Mouse (Mus musculus) gastrocnemius, postnatal 36 days (tissue): ENCODE results near the gene Igf2r. TPM values are rescaled to one million over a fixed set of nuclear protein-coding genes. Genes with fewer than 3 reads are reported as not detected.
"Not testable (repeated sequence)": the region's sequence is repeated elsewhere in the genome, so short reads cannot be mapped to it uniquely, and the experiment has no call there.

Source experiments
- DNase-seq, 2 experiments: peaks; one replicate each; pipeline ENCODE4 v3.0.0; 2022
- intact Hi-C: fragments of 180-260 bp; cut with DNase I; formaldehyde crosslinking; loops from one replicate; pipeline ENCODE4 v1.15.1; 2025
- total RNA-seq, 2 experiments: library from RNA; stranded (reverse); gene quantifications; 2 replicates each; pipeline ENCODE4 v1.2.3; 2021

Igf2r gene
- total RNA-seq, 2 experiments from 2014 or later: 41.0 to 42.8 TPM

GRCm38 (mm10) chr17:12684412-12684811 lies 85.1 kb downstream of the Igf2r start:
- no peak for DNase-seq
- intact Hi-C loops: no loop called here

GRCm38 (mm10) chr17:12683582-12683981 lies 85.9 kb downstream of the Igf2r start:
- no peak for DNase-seq
- intact Hi-C loops: no loop called here

- intact Hi-C loops: no loop called here
- no peak for DNase-seq
Observed at GRCm38 (mm10) chr17:12678261-12678660, 91.2 kb downstream of the Igf2r start.

- intact Hi-C loops: no loop called here
Observed at GRCm38 (mm10) chr17:12677139-12677538, 92.3 kb downstream of the Igf2r start.

GRCm38 (mm10) chr17:12675646-12676045 lies 93.8 kb downstream of the Igf2r start, which contains the start of gene Slc22a1:
Gene Slc22a1, minus strand, starts transcription at chr17:12675829.
- intact Hi-C loops: no loop called here
- DNase-seq: no peak

More at GRCm38 (mm10) chr17:12677139-12677538, 92.3 kb downstream of the Igf2r start:
- DNase-seq: no peak

GRCm38 (mm10) chr17:12674980-12675379 lies 94.5 kb downstream of the Igf2r start:
- intact Hi-C loops, DNase-seq: not testable (repeated sequence)

- intact Hi-C loops: no loop called here
- no peak for DNase-seq
Observed at GRCm38 (mm10) chr17:12673871-12674270, 95.6 kb downstream of the Igf2r start.

- no peak for DNase-seq
Observed at GRCm38 (mm10) chr17:12672285-12672790, 97.1 kb downstream of the Igf2r start.

GRCm38 (mm10) chr17:12671029-12671605 lies 98.3 kb downstream of the Igf2r start:
- no peak for DNase-seq

More at GRCm38 (mm10) chr17:12672285-12672790, 97.1 kb downstream of the Igf2r start:
- intact Hi-C loops: no loop called here

GRCm38 (mm10) chr17:12669363-12669679 lies 100.1 kb downstream of the Igf2r start:
- DNase-seq: no peak
- intact Hi-C loops: no loop called here

More at GRCm38 (mm10) chr17:12671029-12671605, 98.3 kb downstream of the Igf2r start:
- intact Hi-C loops: no loop called here

GRCm38 (mm10) chr17:12668478-12669362 lies 100.7 kb downstream of the Igf2r start:
- no peak for DNase-seq
- intact Hi-C loops: no loop called here

- intact Hi-C loops: no loop called here
- DNase-seq: no peak
Observed at GRCm38 (mm10) chr17:12664156-12664555, 105.3 kb downstream of the Igf2r start.

- no peak for DNase-seq
Observed at GRCm38 (mm10) chr17:12660572-12661260, 108.7 kb downstream of the Igf2r start.

GRCm38 (mm10) chr17:12659233-12659632 lies 110.2 kb downstream of the Igf2r start:
- no peak for DNase-seq
- intact Hi-C loops: no loop called here

More at GRCm38 (mm10) chr17:12660572-12661260, 108.7 kb downstream of the Igf2r start:
- intact Hi-C loops: loop anchor here (2.0 kb wide), 3 partner anchors 124 to 242 kb away; no protein-coding TSS in a partner anchor

- intact Hi-C loops: no loop called here
- DNase-seq: no peak
Observed at GRCm38 (mm10) chr17:12658784-12659183, 110.7 kb downstream of the Igf2r start.

- DNase-seq: no peak
- intact Hi-C loops: no loop called here
Observed at GRCm38 (mm10) chr17:12655826-12656225, 113.6 kb downstream of the Igf2r start.

GRCm38 (mm10) chr17:12654061-12654460 lies 115.4 kb downstream of the Igf2r start:
- intact Hi-C loops: no loop called here
- no peak for DNase-seq

GRCm38 (mm10) chr17:12652604-12653003 lies 116.9 kb downstream of the Igf2r start:
- DNase-seq: no peak
- intact Hi-C loops: no loop called here

GRCm38 (mm10) chr17:12645461-12645860 lies 124.0 kb downstream of the Igf2r start:
- no peak for DNase-seq
- intact Hi-C loops: no loop called here

GRCm38 (mm10) chr17:12641087-12641486 lies 128.4 kb downstream of the Igf2r start:
- intact Hi-C loops: no loop called here

GRCm38 (mm10) chr17:12639585-12639984 lies 129.9 kb downstream of the Igf2r start:
- no peak for DNase-seq
- intact Hi-C loops: no loop called here

More at GRCm38 (mm10) chr17:12641087-12641486, 128.4 kb downstream of the Igf2r start:
- DNase-seq: no peak
